In genomic region chr6:122556959-122557561, GRCm38 (mm10) we compare ENCODE assay signal across 9 mouse cellular contexts. TPM values are rescaled to one million over a fixed set of nuclear protein-coding genes. Genes with fewer than 3 reads are reported as not detected.
DNase-seq lines count a peak whose midpoint lies in the region; ATAC-seq and TF ChIP-seq lines count a peak whose summit lies in the region.
"Had no signal": no experiment of that assay in that cellular context is flagged by ENCODE, and none has a peak within 500 bp of the region (broad histone marks: within the 10 kb centered on the region; RNA-seq: fewer than 3 reads in every experiment).

No protein-coding gene starts in this region.

- H3K27me3 ChIP-seq in E14TG2a.4 (ENCODE audit: insufficient read depth, low read length) = peaks cover 27% of the 10 kb centered on the region
- H3K27me3 ChIP-seq in embryonic facial prominence, embryonic 13.5 days = peaks cover 23% of the 10 kb centered on the region
- H3K27me3 ChIP-seq in heart, postnatal 0 days (ENCODE audit: control insufficient read depth, insufficient read depth, low read length) = peaks cover 11% of the 10 kb centered on the region
- H3K27me3 ChIP-seq: lung, embryonic 15.5 days had no signal

- peak; percentile 31 for DNase-seq in adrenal gland, adult 8-10 months
- DNase-seq in heart, postnatal 0 days (ENCODE audit: low spot score) = peak; percentile 34
- peak; percentile 76 to 81 for DNase-seq in kidney, postnatal 4 days
- DNase-seq in lung, adult 2 months = peak; percentile 52
- peak; percentile 32 for DNase-seq in ovary, postnatal 36 days (ENCODE audit: low spot score)
- DNase-seq in thymus, postnatal 14 days = peak; percentile 66

- ATAC-seq in embryonic facial prominence, embryonic 13.5 days (ENCODE audit: insufficient number of reproducible peaks, insufficient read depth, low FRiP score, low TSS enrichment, low read depth) = no peak
- ATAC-seq in heart, postnatal 0 days (ENCODE audit: insufficient read depth, low read depth) = no peak

- TF ChIP-seq CTCF in E14TG2a.4 (conservative IDR thresholded peaks at IDR 0.05; ENCODE audit: low read length) = peak; percentile 58
- TF ChIP-seq CTCF in heart, postnatal 0 days (IDR thresholded peaks at IDR 0.05; ENCODE audit: low read depth) = peak; percentile 66
- peak; percentile 66 for TF ChIP-seq CTCF in lung, adult 2 months (IDR thresholded peaks at IDR 0.05; ENCODE audit: insufficient read depth, low read length)

- H3K9me3 ChIP-seq in E14TG2a.4 (ENCODE audit: low read length) = no peaks in the 10 kb centered on the region
- no peaks in the 10 kb centered on the region for H3K9me3 ChIP-seq in embryonic facial prominence, embryonic 13.5 days
- no peaks in the 10 kb centered on the region for H3K9me3 ChIP-seq in heart, postnatal 0 days (replicated peaks; ENCODE audit: control insufficient read depth, low read length)
- H3K9me3 ChIP-seq: lung, embryonic 15.5 days had no signal

- 24% methylated on average over 15 of the region's 15 CpGs for WGBS in embryonic facial prominence, embryonic 13.5 days
- 26% methylated on average over 15 of the region's 15 CpGs for WGBS in heart, postnatal 0 days
- WGBS in lung, adult 2 months = 17% methylated on average over 15 of the region's 15 CpGs

- no peak for TF ChIP-seq EP300 in heart, postnatal 0 days (IDR thresholded peaks at IDR 0.05; ENCODE audit: low read depth)

- TF ChIP-seq POLR2A in lung, adult 2 months (IDR thresholded peaks at IDR 0.05; ENCODE audit: borderline replicate concordance, extremely low read depth, low read depth, low read length) = no peak

- peak overlapping the region; percentile 34 for H3K4me2 ChIP-seq in embryonic facial prominence, embryonic 13.5 days
- H3K4me2 ChIP-seq in heart, postnatal 0 days (ENCODE audit: low read depth, low read length) = no peak overlapping the region
- H3K4me2 ChIP-seq: lung, embryonic 15.5 days had no signal

- no peaks in the 10 kb centered on the region for H3K36me3 ChIP-seq in E14TG2a.4 (ENCODE audit: insufficient read depth, low read length)
- no peaks in the 10 kb centered on the region for H3K36me3 ChIP-seq in embryonic facial prominence, embryonic 13.5 days
- H3K36me3 ChIP-seq in heart, postnatal 0 days (replicated peaks; ENCODE audit: control insufficient read depth, insufficient read depth, low read length) = no peaks in the 10 kb centered on the region
- H3K36me3 ChIP-seq: lung, embryonic 15.5 days had no signal

- H3K4me3 ChIP-seq in E14TG2a.4 (replicated peaks; ENCODE audit: low read length) = no peak overlapping the region
- H3K4me3 ChIP-seq in embryonic facial prominence, embryonic 13.5 days = no peak overlapping the region
- no peak overlapping the region for H3K4me3 ChIP-seq in heart, postnatal 0 days (ENCODE audit: low read depth, low read length)
- H3K4me3 ChIP-seq in lung, adult 2 months (replicated peaks; ENCODE audit: extremely low read depth, low read depth, low read length) = no peak overlapping the region
- H3K4me3 ChIP-seq: lung, embryonic 15.5 days had no signal

- H3K4me1 ChIP-seq in E14TG2a.4 (replicated peaks; ENCODE audit: low read depth, low read length) = peaks cover 13% of the 10 kb centered on the region
- H3K4me1 ChIP-seq in embryonic facial prominence, embryonic 13.5 days = no peaks in the 10 kb centered on the region
- H3K4me1 ChIP-seq in heart, postnatal 0 days (ENCODE audit: control insufficient read depth, insufficient read depth) = no peaks in the 10 kb centered on the region
- no peaks in the 10 kb centered on the region for H3K4me1 ChIP-seq in lung, adult 2 months (ENCODE audit: control insufficient read depth, insufficient read depth, low read length)

- no peak overlapping the region for H3K9ac ChIP-seq in embryonic facial prominence, embryonic 13.5 days
- H3K9ac ChIP-seq in heart, postnatal 0 days (replicated peaks; ENCODE audit: low read depth, low read length) = no peak overlapping the region
- H3K9ac ChIP-seq: lung, embryonic 15.5 days had no signal

- H3K27ac ChIP-seq in embryonic facial prominence, embryonic 13.5 days = no peak overlapping the region
- H3K27ac ChIP-seq in heart, postnatal 0 days (ENCODE audit: low read depth) = no peak overlapping the region
- H3K27ac ChIP-seq: lung, embryonic 15.5 days had no signal

RNA-seq across cellular contexts. Expression of gene Aicda, which starts 3.5 kb away (rescaled TPM):
- not detected for total RNA-seq in adrenal gland, adult 8-10 months (2022)
- polyA plus RNA-seq in embryonic facial prominence, embryonic 13.5 days (2015; fragmentation: Nextera tagmentation; extraction: Ambion mirVana) = 0.11 TPM in 1 of 2 replicates, not detected in the other
- total RNA-seq in heart, postnatal 0 days (2014; rRNA removed; ENCODE audit: low replicate concordance) = not detected in 2 replicates
- not detected in 2 replicates for polyA plus RNA-seq in heart, postnatal 0 days (2015; fragmentation: Nextera tagmentation; extraction: Ambion mirVana)
- not detected in 2 replicates for polyA plus RNA-seq in lung, adult 2 months (2012; rRNA removed)
- polyA plus RNA-seq: lung, embryonic 15.5 days had no signal

RNA-seq across cellular contexts. Expression of gene Apobec1, which starts 45.2 kb away (rescaled TPM):
- 10 to 100 TPM; 13.4 to 29.5 (median 19.3) TPM for total RNA-seq in adrenal gland, adult 8-10 months (2022)
- polyA plus RNA-seq in embryonic facial prominence, embryonic 13.5 days (2015; fragmentation: Nextera tagmentation; extraction: Ambion mirVana) = 2.5 and 3.2 TPM in 2 replicates
- total RNA-seq in heart, postnatal 0 days (2014; rRNA removed; ENCODE audit: low replicate concordance) = 21.0 and 30.9 TPM in 2 replicates
- 3.9 and 4.2 TPM in 2 replicates for polyA plus RNA-seq in heart, postnatal 0 days (2015; fragmentation: Nextera tagmentation; extraction: Ambion mirVana)
- 13.5 and 23.2 TPM in 2 replicates for polyA plus RNA-seq in lung, adult 2 months (2012; rRNA removed)

RNA-seq across cellular contexts. Expression of gene Mfap5, which starts 51.4 kb away (rescaled TPM):
- total RNA-seq in adrenal gland, adult 8-10 months (2022) = 10 to 100 TPM in 2 of 4 experiments, 1 to 10 TPM in 2; 7.4 to 14.4 (median 10.0) TPM
- 1.7 and 2.0 TPM in 2 replicates for polyA plus RNA-seq in embryonic facial prominence, embryonic 13.5 days (2015; fragmentation: Nextera tagmentation; extraction: Ambion mirVana)
- 31.3 and 39.4 TPM in 2 replicates for total RNA-seq in heart, postnatal 0 days (2014; rRNA removed; ENCODE audit: low replicate concordance)
- 61.1 and 73.5 TPM in 2 replicates for polyA plus RNA-seq in heart, postnatal 0 days (2015; fragmentation: Nextera tagmentation; extraction: Ambion mirVana)
- 126 and 131 TPM in 2 replicates for polyA plus RNA-seq in lung, adult 2 months (2012; rRNA removed)

RNA-seq across cellular contexts. Expression of gene Gdf3, which starts 52.8 kb away (rescaled TPM):
- under 1 TPM; 0.14 to 0.48 (median 0.24) TPM for total RNA-seq in adrenal gland, adult 8-10 months (2022)
- polyA plus RNA-seq in embryonic facial prominence, embryonic 13.5 days (2015; fragmentation: Nextera tagmentation; extraction: Ambion mirVana) = 0.17 TPM in 1 of 2 replicates, not detected in the other
- 0.15 TPM in 1 of 2 replicates, not detected in the other for total RNA-seq in heart, postnatal 0 days (2014; rRNA removed; ENCODE audit: low replicate concordance)
- polyA plus RNA-seq in heart, postnatal 0 days (2015; fragmentation: Nextera tagmentation; extraction: Ambion mirVana) = 0.05 and 0.26 TPM in 2 replicates
- polyA plus RNA-seq in lung, adult 2 months (2012; rRNA removed) = not detected in 2 replicates
- polyA plus RNA-seq: lung, embryonic 15.5 days had no signal

RNA-seq across cellular contexts. Expression of gene Rimklb, which starts 58.5 kb away (rescaled TPM):
- total RNA-seq in adrenal gland, adult 8-10 months (2022) = under 1 TPM in 2 of 4 experiments, not detected in 2; 0.44 to 0.70 TPM
- polyA plus RNA-seq in embryonic facial prominence, embryonic 13.5 days (2015; fragmentation: Nextera tagmentation; extraction: Ambion mirVana) = 27.6 and 32.4 TPM in 2 replicates
- 0.27 TPM in 1 of 2 replicates, not detected in the other for total RNA-seq in heart, postnatal 0 days (2014; rRNA removed; ENCODE audit: low replicate concordance)
- 0.48 and 0.79 TPM in 2 replicates for polyA plus RNA-seq in heart, postnatal 0 days (2015; fragmentation: Nextera tagmentation; extraction: Ambion mirVana)
- polyA plus RNA-seq in lung, adult 2 months (2012; rRNA removed) = 0.33 and 0.42 TPM in 2 replicates

Comparison
In these comparisons a context has a peak if more than half of its experiments do, and no peak if none do; other contexts are left out.
1. RNA of gene Mfap5, which starts 51.4 kb away (polyA plus RNA-seq): 126 to 131 TPM in lung, adult 2 months and 61.1 to 73.5 TPM in heart, postnatal 0 days; 1.7 to 2.0 TPM in embryonic facial prominence, embryonic 13.5 days; every median in the first group is over 10 times any median in the second.
2. Peak in every context shown above with its lines, with median percentiles within 50 percentile points of each other: CTCF ChIP-seq and DNase-seq.